Mouse (Mus musculus): ENCODE measurements around the gene Zwilch. TPM values are rescaled to one million over a fixed set of nuclear protein-coding genes. Genes with fewer than 3 reads are reported as not detected.

The Zwilch gene
- total RNA-seq, 1 experiment = 99.2 TPM

DNA sequence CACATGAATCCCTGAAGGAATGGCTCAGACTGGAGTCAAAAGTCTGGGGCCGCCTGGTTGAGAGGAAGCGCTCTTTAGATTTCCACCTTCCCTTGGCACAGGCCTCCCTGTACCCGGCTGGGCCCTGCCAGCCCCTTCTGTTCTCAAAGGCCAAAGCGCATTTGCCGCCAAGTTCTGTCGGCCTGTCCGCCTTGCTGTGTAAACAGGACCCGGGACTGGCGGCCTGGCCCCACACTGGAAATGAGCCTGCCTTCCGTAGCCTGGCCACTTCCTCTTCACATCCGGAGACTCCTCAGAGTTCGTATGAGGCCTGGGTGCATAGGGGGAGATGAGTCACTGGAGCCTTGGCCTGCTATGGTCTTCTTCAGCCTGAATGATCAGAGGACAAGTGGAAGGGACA is 83.9 kb downstream of the Zwilch start:
- H3K4me3 ChIP-seq (ENCODE audit: insufficient read depth in 1 of 2, low read depth in 1 of 2, low read length in 2 of 2, poor library complexity in 1 of 2, severe bottlenecking in 1 of 2) = 0 out of 4 replicates have a peak overlapping the region, but pooled peaks of 1 of the 2 experiments have one; percentile 13
- TF ChIP-seq HCFC1 (IDR thresholded peaks at IDR 0.05; ENCODE audit: borderline replicate concordance, insufficient read depth, low read length) (no peak), ZNF384 (IDR thresholded peaks at IDR 0.05; ENCODE audit: low read depth, low read length) (no peak), CHD2 (IDR thresholded peaks at IDR 0.05; ENCODE audit: low read depth, low read length) (no peak), ZC3H11A (IDR thresholded peaks at IDR 0.05; ENCODE audit: borderline replicate concordance, low read depth, low read length) (no peak), MAFK (IDR thresholded peaks at IDR 0.05; ENCODE audit: insufficient read depth, low read depth, low read length) (no peak)
- H3K36me3 ChIP-seq (ENCODE audit: control insufficient read depth, insufficient read depth, low read length, poor library complexity, severe bottlenecking) = no peaks in the 10 kb centered on the region
- no peak overlapping the region for H3K27ac ChIP-seq (ENCODE audit: insufficient read depth, low read depth, low read length, poor library complexity, severe bottlenecking)
- no peak overlapping the region; the same call in 1 of the 2 replicates for H3K9ac ChIP-seq (ENCODE audit: insufficient read depth, low read depth, low read length, poor library complexity, severe bottlenecking)
- in situ Hi-C loops (cut with MboI; ENCODE audit: low sequenced_read_pairs in 2 of 2, unreplicated experiment in 2 of 2) = loop anchor here in 1 of 2 experiments (5.0 to 10.0 kb wide), 2 partner anchors 64 to 172 kb away; partner anchors contain the start of gene Smad6
- H3K4me1 ChIP-seq (ENCODE audit: control insufficient read depth in 2 of 2, insufficient read depth in 2 of 2, low read length in 2 of 2, poor library complexity in 1 of 2) = peaks cover 6 to 12% of the 10 kb centered on the region in 2 experiments; a peak in 1 of 4 replicates
- no peaks in the 10 kb centered on the region for H3K9me3 ChIP-seq (ENCODE audit: control insufficient read depth, insufficient read depth, low read depth, low read length)
- DNase-seq (ENCODE audit: low read depth, low spot score) = no peak

DNA sequence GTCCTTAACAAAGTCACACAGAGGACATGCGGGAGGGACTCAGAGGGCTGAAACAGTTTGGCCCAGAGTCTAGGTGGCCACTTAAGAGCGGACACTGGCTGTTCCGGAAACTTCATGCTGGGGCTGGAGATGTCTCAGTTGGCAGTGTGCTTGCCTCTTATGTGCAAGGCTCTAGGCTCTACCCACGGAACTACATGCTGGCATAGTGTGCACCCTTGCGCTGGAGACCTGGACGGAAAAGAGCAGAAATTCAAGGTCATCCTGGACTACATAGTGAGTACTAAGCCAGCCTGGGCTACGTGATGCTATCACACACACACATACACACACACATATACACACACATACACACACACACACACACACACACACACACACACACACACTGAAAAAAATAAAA is 84.6 kb downstream of the Zwilch start:
- in situ Hi-C loops (cut with MboI; ENCODE audit: low sequenced_read_pairs in 2 of 2, unreplicated experiment in 2 of 2) = loop anchor here in 1 of 2 experiments (5.0 to 10.0 kb wide), 2 partner anchors 64 to 171 kb away; partner anchors contain the start of gene Smad6
- TF ChIP-seq MAFK (IDR thresholded peaks at IDR 0.05; ENCODE audit: insufficient read depth, low read depth, low read length) (no peak), HCFC1 (IDR thresholded peaks at IDR 0.05; ENCODE audit: borderline replicate concordance, insufficient read depth, low read length) (no peak), CHD2 (IDR thresholded peaks at IDR 0.05; ENCODE audit: low read depth, low read length) (no peak), ZC3H11A (IDR thresholded peaks at IDR 0.05; ENCODE audit: borderline replicate concordance, low read depth, low read length) (no peak), ZNF384 (IDR thresholded peaks at IDR 0.05; ENCODE audit: low read depth, low read length) (no peak)
- DNase-seq (ENCODE audit: low read depth, low spot score) = no peak
- Histone ChIP-seq H3K9me3 (ENCODE audit: control insufficient read depth, insufficient read depth, low read depth, low read length) (no peaks in the 10 kb centered on the region), H3K27ac (ENCODE audit: insufficient read depth, low read depth, low read length, poor library complexity, severe bottlenecking) (peak overlapping the region; percentile 56; the same call in 1 of the 2 replicates), H3K9ac (ENCODE audit: insufficient read depth, low read depth, low read length, poor library complexity, severe bottlenecking) (no peak overlapping the region), H3K4me1 (ENCODE audit: control insufficient read depth in 2 of 2, insufficient read depth in 2 of 2, low read length in 2 of 2, poor library complexity in 1 of 2) (peaks cover 6 to 12% of the 10 kb centered on the region in 2 experiments; a peak in 1 of 4 replicates), H3K4me3 (ENCODE audit: insufficient read depth in 1 of 2, low read depth in 1 of 2, low read length in 2 of 2, poor library complexity in 1 of 2, severe bottlenecking in 1 of 2) (no peak overlapping the region), H3K36me3 (ENCODE audit: control insufficient read depth, insufficient read depth, low read length, poor library complexity, severe bottlenecking) (no peaks in the 10 kb centered on the region)

DNA sequence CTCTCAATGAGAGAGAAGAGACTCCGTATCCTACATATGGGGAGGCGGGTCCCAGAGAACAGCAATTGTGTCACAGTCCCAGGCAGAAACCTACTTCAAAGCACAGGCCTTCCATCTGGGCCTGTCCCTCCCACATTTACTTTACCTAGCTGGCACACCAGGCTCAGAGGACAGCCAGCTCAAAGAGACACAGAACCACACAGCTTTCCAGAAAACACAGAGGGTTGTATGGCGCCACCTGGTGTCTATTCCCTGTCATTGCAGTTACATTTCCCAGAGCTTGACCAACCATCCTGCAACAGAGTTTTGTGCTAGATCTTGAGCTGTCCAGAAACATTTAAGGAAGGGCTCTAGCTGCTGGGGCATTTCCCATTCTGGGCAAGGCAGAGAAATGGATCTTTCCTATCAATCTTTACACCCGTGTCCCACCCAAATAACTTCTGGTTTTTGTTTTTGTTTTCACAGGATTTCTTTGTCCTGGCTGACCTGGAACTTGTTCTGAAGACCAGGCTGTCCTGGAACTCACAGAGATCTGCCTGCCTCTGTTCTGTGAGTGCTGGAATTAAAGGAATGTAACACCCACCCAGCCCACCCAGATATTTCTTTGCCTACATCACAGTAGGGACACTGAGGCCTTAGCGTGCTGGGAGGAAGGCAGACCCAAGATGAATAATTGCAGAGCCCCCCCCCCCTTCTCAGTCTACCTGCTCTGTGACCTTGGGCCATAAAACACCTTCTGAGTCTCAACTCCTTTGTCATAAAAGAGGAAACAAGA is 85.3 kb downstream of the Zwilch start:
- peak overlapping the region; percentile 56; the same call in 1 of the 2 replicates for H3K27ac ChIP-seq (ENCODE audit: insufficient read depth, low read depth, low read length, poor library complexity, severe bottlenecking)
- peaks cover 6 to 12% of the 10 kb centered on the region in 2 experiments; a peak in 1 of 4 replicates for H3K4me1 ChIP-seq (ENCODE audit: control insufficient read depth in 2 of 2, insufficient read depth in 2 of 2, low read length in 2 of 2, poor library complexity in 1 of 2)
- H3K9me3 ChIP-seq (ENCODE audit: control insufficient read depth, insufficient read depth, low read depth, low read length) = no peaks in the 10 kb centered on the region
- TF ChIP-seq MAFK (IDR thresholded peaks at IDR 0.05; ENCODE audit: insufficient read depth, low read depth, low read length) = no peak
- TF ChIP-seq ZC3H11A (IDR thresholded peaks at IDR 0.05; ENCODE audit: borderline replicate concordance, low read depth, low read length) = peak; percentile 68; the same call in 1 of the 2 replicates
- H3K9ac ChIP-seq (ENCODE audit: insufficient read depth, low read depth, low read length, poor library complexity, severe bottlenecking) = peak overlapping the region; percentile 1; the same call in 1 of the 2 replicates
- DNase-seq (ENCODE audit: low read depth, low spot score) = peak; percentile 88
- H3K4me3 ChIP-seq (ENCODE audit: insufficient read depth in 1 of 2, low read depth in 1 of 2, low read length in 2 of 2, poor library complexity in 1 of 2, severe bottlenecking in 1 of 2) = no peak overlapping the region
- no peaks in the 10 kb centered on the region for H3K36me3 ChIP-seq (ENCODE audit: control insufficient read depth, insufficient read depth, low read length, poor library complexity, severe bottlenecking)
- in situ Hi-C loops (cut with MboI; ENCODE audit: low sequenced_read_pairs in 2 of 2, unreplicated experiment in 2 of 2) = loop anchor here in 1 of 2 experiments (5.0 to 10.0 kb wide), 2 partner anchors 63 to 170 kb away; partner anchors contain the start of gene Smad6

Other genes starting within 250 kb of the Zwilch start
- gene Smad6, start 151.0 kb downstream of the Zwilch start, total RNA-seq (2012; rRNA removed) = 6.8 and 8.7 TPM in 2 replicates
- 1.5 and 2.3 TPM in 2 replicates for gene Lctl, start 56.0 kb downstream of the Zwilch start, total RNA-seq (2012; rRNA removed)
- gene Rpl4, start 271 bp upstream of the Zwilch start, total RNA-seq (2012; rRNA removed) = 1,251 and 1,343 TPM in 2 replicates
- 9.6 and 17.1 TPM in 2 replicates for gene Snapc5, start 6.2 kb upstream of the Zwilch start, total RNA-seq (2012; rRNA removed)
- 0.48 and 0.54 TPM in 2 replicates for gene Uchl4, start 62.1 kb upstream of the Zwilch start, total RNA-seq (2012; rRNA removed)
- gene Map2k1, start 80.5 kb upstream of the Zwilch start, total RNA-seq (2012; rRNA removed) = 62.1 and 73.0 TPM in 2 replicates
- gene Tipin, start 108.5 kb upstream of the Zwilch start, total RNA-seq (2012; rRNA removed) = 133 and 195 TPM in 2 replicates
- gene Dis3l, start 168.2 kb upstream of the Zwilch start, total RNA-seq (2012; rRNA removed) = 10.1 and 11.2 TPM in 2 replicates
- 7.5 and 12.5 TPM in 2 replicates for gene Megf11, start 212.5 kb upstream of the Zwilch start, total RNA-seq (2012; rRNA removed)